Mouse (Mus musculus) heart, adult 2 months (tissue): ENCODE measurements around the gene Cst13. TPM values are rescaled to one million over a fixed set of nuclear protein-coding genes. Genes with fewer than 3 reads are reported as not detected.

Source experiments
- DNase-seq, 2 experiments: peaks; one replicate each; pipeline ENCODE4 v3.0.0; 2021
- H3K27ac ChIP-seq: fragments of 200-600 bp; 2 replicates; pipeline ENCODE4 v1.8.1; 2022
- H3K27me3 ChIP-seq: fragments of 200-500 bp; 2 replicates; pipeline ENCODE4 v1.6.1; 2012; ENCODE audit warnings: mild to moderate bottlenecking, low read length, inconsistent platforms, mixed read lengths; ENCODE audit not compliant: control insufficient read depth, insufficient read depth
- H3K36me3 ChIP-seq: fragments of 200-500 bp; 2 replicates; pipeline ENCODE4 v1.6.1; 2012; ENCODE audit warnings: low read length, inconsistent platforms; ENCODE audit not compliant: control insufficient read depth, insufficient read depth
- H3K4me1 ChIP-seq: fragments of 200-500 bp; 2 replicates; pipeline ENCODE4 v1.6.1; 2011; ENCODE audit warnings: low read length; ENCODE audit not compliant: control insufficient read depth, insufficient read depth
- H3K4me3 ChIP-seq: fragments of 200-600 bp; 2 replicates; pipeline ENCODE4 v1.8.1; 2022
- H3K79me2 ChIP-seq: fragments of 200-500 bp; replicated peaks from 2 replicates; pipeline ENCODE4 v1.6.1; 2012; ENCODE audit warnings: mild to moderate bottlenecking, inconsistent platforms, low read length, moderate library complexity, mixed read lengths; ENCODE audit not compliant: control insufficient read depth, insufficient read depth
- H3K9ac ChIP-seq: fragments of 200-500 bp; 2 replicates; pipeline ENCODE4 v1.6.1; 2012; ENCODE audit warnings: low read depth, mild to moderate bottlenecking, control low read depth, inconsistent platforms, low read length, mixed read lengths
- CTCF ChIP-seq: fragments of 200-600 bp; IDR thresholded peaks from 2 replicates; pipeline ENCODE4 v1.8.1; 2022; ENCODE audit warnings: antibody characterized with exemption, mild to moderate bottlenecking, moderate library complexity
- EP300 ChIP-seq: fragments of 200-500 bp; IDR thresholded peaks from 2 replicates; pipeline ENCODE4 v1.6.1; 2011; ENCODE audit warnings: low read depth, low read length, control low read depth; ENCODE audit not compliant: insufficient read depth
- POLR2A ChIP-seq: fragments of 200-500 bp; IDR thresholded peaks from 2 replicates; pipeline ENCODE4 v1.6.1; 2011; ENCODE audit warnings: mild to moderate bottlenecking, low read depth, low read length, control low read depth; ENCODE audit not compliant: insufficient read depth
- WGBS: fragments of 180-500 bp; shearing (Covaris S2); methylation state at CpG from one replicate; pipeline ENCODE4 v1.1.7; 2018; 5-methylcytosine and 5-hydroxymethylcytosine counted together
- intact Hi-C: fragments of 180-260 bp; cut with DNase I; formaldehyde crosslinking; loops from one replicate; pipeline ENCODE4 v1.15.1; 2025
- polyA plus RNA-seq: library from polyadenylated mRNA; depleted of rRNA; stranded (reverse); fragments of >200 nt; gene quantifications from 2 replicates; pipeline ENCODE4 v1.2.3, GENCODE M21; 2012
- total RNA-seq, 2 experiments: library from RNA; stranded (reverse); gene quantifications; 2 replicates each; pipeline ENCODE4 v1.2.3; 2021

The Cst13 gene
- total and polyA plus RNA-seq, 3 experiments, result not detected

DNA sequence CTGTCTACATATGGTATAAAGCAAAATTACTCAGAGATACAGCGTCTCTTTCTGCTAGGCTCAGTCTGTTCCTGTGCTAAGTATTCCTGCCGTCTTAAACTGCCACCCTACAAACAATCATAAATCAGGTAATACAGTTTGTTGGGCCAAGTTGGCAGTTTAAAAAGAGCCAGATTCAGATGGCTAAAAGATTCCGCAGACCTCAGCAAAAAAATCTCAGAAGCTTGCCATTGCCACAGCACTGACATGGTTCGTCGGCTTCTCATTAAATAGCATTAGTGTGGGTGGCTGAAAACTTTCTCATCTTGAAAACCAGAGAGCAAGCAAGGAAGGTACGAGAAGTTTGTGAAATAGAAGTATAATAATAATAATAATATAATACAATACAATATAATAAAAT, 13.2 kb upstream of the Cst13 start:
- H3K36me3 ChIP-seq, result no peaks in the 10 kb centered on the region
- intact Hi-C loops, result no loop called here
- no peak overlapping the region for H3K4me3 ChIP-seq
- DNase-seq, result no peak
- no peaks in the 10 kb centered on the region for H3K27me3 ChIP-seq
- H3K27ac ChIP-seq, result no peak overlapping the region
- WGBS, result 75% methylated on average over 6 of the region's 6 CpGs
- no peaks in the 10 kb centered on the region for H3K79me2 ChIP-seq
- no peaks in the 10 kb centered on the region for H3K4me1 ChIP-seq
- no peak for TF ChIP-seq POLR2A
- no peak overlapping the region for H3K9ac ChIP-seq

DNA sequence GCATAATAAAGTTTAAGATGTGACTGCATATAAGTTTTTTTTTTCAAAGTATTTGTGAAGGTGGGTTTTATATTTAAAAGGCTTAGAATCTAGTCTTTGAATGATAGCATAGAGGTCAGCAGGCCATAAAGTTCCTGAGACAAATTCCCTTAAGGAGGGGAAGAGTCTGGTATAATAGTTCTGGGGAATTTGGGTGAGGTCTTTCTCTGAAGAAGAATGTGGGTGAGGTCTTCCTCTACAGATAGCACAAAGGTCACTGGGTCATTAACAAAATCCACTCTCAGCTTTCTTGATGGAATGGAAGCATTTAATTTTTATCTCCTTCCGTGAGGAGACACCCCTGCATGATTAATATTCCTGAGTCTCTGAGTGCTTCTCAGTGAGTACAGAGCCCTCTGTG, 6.1 kb downstream of the Cst13 start:
- 22% methylated on average over 1 of the region's 1 CpGs for WGBS
- Histone ChIP-seq H3K9ac (no peak overlapping the region), H3K27ac (no peak overlapping the region), H3K36me3 (no peaks in the 10 kb centered on the region), H3K4me3 (no peak overlapping the region), H3K79me2 (no peaks in the 10 kb centered on the region), H3K4me1 (no peaks in the 10 kb centered on the region), H3K27me3 (no peaks in the 10 kb centered on the region)
- no peak for DNase-seq
- no peak for TF ChIP-seq POLR2A
- TF ChIP-seq EP300, result no peak
- no peak for TF ChIP-seq CTCF
- intact Hi-C loops, result no loop called here

DNA sequence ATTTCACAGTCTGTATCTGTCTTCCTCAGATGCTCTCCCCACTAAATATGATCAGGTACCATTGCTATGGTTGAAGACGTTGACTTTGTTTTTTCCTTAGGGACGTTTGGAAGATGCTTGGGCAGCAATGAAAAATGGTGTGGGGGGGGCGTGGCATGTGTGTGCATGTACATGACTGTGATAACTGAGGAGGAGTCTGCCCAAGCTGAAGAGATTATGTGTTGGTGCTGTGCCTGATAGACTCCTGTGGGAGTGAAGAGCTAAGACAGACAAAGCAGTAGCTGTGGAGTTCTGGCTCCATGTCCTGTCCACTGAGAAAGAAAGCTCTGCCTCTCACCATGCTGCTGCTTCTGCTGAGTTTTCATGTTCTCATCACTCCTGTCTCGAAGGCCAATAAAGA, 15.0 kb downstream of the Cst13 start, which contains the start of gene Cst9:
Gene Cst9 (plus strand): TSS at position 236 of the 400 bp plus-strand sequence.
- no peak within 1 kb of the TSS for H3K27ac ChIP-seq
- intact Hi-C loops, result no loop called here
- no peaks in the 10 kb centered on the region for H3K27me3 ChIP-seq
- no peak within 1 kb of the TSS for H3K4me3 ChIP-seq
- TF ChIP-seq POLR2A (no peak), EP300 (no peak), CTCF (no peak)
- H3K4me1 ChIP-seq, result no peaks in the 10 kb centered on the region
- H3K79me2 ChIP-seq, result no peaks in the 10 kb centered on the region
- no peaks in the 10 kb centered on the region for H3K36me3 ChIP-seq
- H3K9ac ChIP-seq, result no peak within 1 kb of the TSS
- 57% methylated on average over 4 of the region's 4 CpGs for WGBS
- DNase-seq, result no peak

DNA sequence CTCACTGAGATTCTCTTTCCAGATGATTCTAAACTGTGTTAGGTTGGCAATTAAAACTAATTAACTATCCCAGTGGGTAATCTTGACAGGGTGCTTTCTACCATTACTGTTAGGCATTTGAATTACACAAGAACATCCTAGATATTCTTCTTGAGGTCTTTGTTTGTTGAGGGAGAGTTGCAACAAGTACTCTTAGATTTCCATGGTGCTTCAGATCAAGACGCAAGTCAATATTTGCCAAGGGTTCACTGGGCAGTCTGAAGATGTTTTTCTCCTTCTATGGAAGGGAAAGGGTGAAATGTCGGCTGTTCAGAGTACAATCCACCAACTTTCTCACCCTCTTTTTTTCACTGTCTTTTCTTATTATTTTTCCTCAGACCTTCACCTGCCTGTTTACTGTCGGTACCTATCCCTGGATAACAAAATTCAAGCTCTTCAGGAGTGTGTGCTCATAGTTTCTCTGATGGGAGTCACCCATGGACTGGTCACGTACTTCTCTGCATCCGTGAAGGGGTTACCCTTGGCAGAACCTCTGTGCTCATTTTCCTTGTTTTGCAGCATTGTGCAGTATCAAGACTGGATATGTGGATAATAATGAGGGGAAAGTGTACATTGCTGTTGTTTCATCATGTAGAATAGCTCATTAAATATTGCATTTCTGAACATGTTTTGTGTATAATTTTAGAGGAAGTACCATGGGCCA, 18.3 kb downstream of the Cst13 start:
- no peak for TF ChIP-seq POLR2A
- no peak for TF ChIP-seq CTCF
- TF ChIP-seq EP300, result no peak
- Histone ChIP-seq H3K4me3 (no peak overlapping the region), H3K27me3 (no peaks in the 10 kb centered on the region), H3K27ac (no peak overlapping the region), H3K79me2 (no peaks in the 10 kb centered on the region), H3K36me3 (no peaks in the 10 kb centered on the region), H3K4me1 (no peaks in the 10 kb centered on the region), H3K9ac (no peak overlapping the region)
- intact Hi-C loops, result no loop called here
- no peak for DNase-seq
- WGBS, result 83% methylated on average over 5 of the region's 5 CpGs

DNA sequence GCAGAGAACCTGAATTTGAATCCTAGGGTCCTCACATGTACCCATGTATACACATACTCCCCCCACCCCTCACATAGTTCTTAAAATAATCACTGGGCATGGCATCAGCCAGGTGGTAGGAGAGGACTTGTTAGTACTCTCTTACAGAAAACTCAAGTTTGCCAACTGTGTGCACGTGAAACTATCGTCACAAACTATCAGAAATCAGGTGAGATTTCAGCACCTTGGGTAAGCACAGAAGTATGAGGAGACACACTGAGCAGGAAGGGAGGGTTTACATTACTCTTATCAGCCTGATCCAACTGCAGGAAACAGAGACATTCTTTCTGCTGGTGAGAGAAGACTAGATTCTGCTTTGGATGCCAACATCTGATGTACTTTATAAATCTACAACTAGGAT, 19.3 kb downstream of the Cst13 start:
- no peak for TF ChIP-seq CTCF
- no peak for TF ChIP-seq POLR2A
- no peak for TF ChIP-seq EP300
- no peaks in the 10 kb centered on the region for H3K27me3 ChIP-seq
- intact Hi-C loops, result no loop called here
- H3K4me1 ChIP-seq, result no peaks in the 10 kb centered on the region
- H3K9ac ChIP-seq, result no peak overlapping the region
- H3K36me3 ChIP-seq, result no peaks in the 10 kb centered on the region
- H3K27ac ChIP-seq, result no peak overlapping the region
- whole genome bisulfite sequencing, result 44% methylated on average over 2 of the region's 2 CpGs
- H3K4me3 ChIP-seq, result no peak overlapping the region
- H3K79me2 ChIP-seq, result no peaks in the 10 kb centered on the region
- DNase-seq, result no peak

DNA sequence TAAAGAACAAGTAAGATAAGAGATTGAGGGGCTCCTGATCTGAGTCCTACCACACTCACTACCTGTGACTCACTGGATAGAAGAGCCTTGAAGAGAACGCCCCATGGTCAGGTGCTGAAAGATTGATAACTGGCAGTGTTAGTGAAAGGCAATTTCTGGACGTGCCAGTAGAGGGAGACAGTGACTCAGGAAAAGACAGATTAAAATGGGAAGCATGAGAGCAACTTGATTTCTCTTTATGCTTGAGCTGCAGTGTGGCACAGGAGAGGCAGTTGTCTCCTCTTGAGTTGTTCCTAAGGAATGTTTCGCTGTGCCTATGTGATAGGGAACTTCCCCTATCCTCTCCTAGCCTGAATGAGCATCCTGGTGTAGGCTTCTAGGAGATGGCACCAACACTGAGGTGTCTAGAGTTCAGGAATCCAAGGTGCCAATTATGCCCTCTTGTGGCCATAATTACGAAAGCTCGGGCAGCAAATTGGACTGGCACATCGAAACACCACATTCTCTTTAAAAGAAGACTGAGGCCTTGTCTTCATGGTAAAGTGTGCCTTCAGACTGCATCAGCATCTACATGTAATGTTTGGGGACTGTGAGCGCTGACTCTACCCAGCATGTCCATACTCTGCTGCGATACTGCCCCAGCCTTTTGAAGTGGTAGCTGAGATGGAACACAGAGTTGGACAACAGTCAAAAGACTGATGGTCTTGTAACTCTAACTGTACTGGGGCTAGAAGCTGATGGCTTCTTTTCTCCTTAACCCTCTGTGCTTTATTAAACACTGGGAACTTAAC, 31.4 kb downstream of the Cst13 start:
- TF ChIP-seq CTCF (peak; percentile 83), POLR2A (no peak), EP300 (no peak)
- 28% methylated on average over 8 of the region's 8 CpGs for WGBS
- no peaks in the 10 kb centered on the region for H3K27me3 ChIP-seq
- H3K79me2 ChIP-seq, result no peaks in the 10 kb centered on the region; the same call in 1 of the 2 replicates
- intact Hi-C loops, result loop anchor here (1.0 to 5.0 kb wide), 3 partner anchors 23 to 99 kb away; partner anchors contain the start of gene Cstl1
- peak overlapping the region; percentile 39 for H3K4me3 ChIP-seq
- H3K36me3 ChIP-seq, result peaks cover under 1% of the 10 kb centered on the region; the same call in 1 of the 2 replicates
- DNase-seq, result peak; percentile 78 to 80
- peaks cover 5% of the 10 kb centered on the region for H3K4me1 ChIP-seq
- H3K9ac ChIP-seq, result 0 out of 2 replicates have a peak overlapping the region, but pooled peaks have one; percentile 47
- no peak overlapping the region for H3K27ac ChIP-seq
